Mouse (Mus musculus) cerebellum, postnatal 4 days (tissue): ENCODE data around the gene Mtmr3.

Experiments
- DNase-seq, 2 experiments: peaks; one replicate each; pipeline ENCODE4 v3.0.0; 2022; ENCODE audit warnings: low spot score in 2 of 2, mixed read lengths in 1 of 2

The Mtmr3 gene

DNA sequence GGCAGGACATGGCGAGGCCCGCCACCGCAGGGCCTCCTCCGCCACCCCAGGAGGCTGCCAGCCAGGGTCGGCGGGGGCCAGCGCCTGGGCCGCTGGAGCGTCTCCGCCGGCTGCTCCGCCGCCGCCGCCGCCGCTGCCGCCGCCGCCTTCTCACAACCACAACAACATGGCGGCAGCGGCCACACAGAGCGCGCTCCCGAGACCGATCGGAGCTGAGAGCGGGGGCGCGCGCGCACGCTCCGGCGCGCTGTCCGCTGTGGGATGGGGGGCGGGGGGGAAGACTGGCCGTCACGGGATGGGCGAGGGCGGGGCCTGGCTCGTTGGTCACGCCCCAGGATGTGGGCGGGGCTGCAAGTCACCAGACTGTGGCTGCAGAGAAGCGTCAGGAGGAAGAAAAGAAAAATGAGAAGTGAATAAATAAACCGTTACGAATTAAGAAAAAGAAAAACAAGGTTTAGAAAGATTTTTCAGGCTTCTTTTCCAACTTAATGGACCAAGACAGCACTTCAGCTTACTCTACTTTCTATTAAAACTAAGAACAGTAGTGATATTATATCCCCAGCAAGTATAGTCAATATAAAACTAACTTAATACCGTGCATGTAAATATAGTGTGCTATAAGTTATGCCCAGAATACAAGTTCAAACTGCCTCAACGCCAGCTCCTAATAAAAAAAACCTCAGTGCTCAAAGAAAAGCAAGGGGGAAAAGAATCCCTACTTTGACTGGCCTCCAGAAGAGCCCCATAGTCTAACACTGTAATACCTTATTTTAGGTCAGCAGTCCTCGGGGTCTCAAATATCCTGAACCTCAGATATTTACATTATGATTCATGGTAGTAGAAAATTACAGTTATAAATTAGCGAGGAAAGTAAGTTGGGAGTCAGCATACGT, at the start of gene Mtmr3:
TSS of gene Mtmr3 (minus strand) at position 256 of the 893 bp plus-strand sequence.
- DNase-seq, result peak; percentile 86 to 95

DNA sequence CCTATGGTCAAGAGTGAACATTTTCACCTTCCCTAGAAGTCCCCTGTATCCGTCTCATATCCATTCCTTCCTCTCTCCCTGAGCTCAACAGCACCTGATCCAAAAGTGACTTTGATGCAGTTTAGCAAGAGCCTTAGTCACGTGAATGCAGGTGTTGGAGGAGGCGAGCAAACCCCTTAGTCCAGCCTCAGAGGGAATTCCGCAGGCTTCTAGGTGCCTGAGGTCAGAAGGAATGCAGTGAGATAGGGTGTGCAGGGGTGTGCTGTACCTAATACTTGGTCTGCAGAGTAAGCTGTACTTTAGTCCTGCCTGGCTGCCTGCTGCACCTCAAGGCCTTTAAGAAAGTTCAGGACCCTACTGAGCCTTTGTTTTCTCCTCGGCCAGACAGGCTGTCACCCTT, 49.1 kb upstream of the Mtmr3 start:
- no peak for DNase-seq

- DNase-seq, result no peak
Observed at GRCm38 (mm10) chr11:4641185-4641584, 46.5 kb upstream of the Mtmr3 start.

GRCm38 (mm10) chr11:4638261-4638660, 43.6 kb upstream of the Mtmr3 start:
- DNase-seq, result no peak

DNA sequence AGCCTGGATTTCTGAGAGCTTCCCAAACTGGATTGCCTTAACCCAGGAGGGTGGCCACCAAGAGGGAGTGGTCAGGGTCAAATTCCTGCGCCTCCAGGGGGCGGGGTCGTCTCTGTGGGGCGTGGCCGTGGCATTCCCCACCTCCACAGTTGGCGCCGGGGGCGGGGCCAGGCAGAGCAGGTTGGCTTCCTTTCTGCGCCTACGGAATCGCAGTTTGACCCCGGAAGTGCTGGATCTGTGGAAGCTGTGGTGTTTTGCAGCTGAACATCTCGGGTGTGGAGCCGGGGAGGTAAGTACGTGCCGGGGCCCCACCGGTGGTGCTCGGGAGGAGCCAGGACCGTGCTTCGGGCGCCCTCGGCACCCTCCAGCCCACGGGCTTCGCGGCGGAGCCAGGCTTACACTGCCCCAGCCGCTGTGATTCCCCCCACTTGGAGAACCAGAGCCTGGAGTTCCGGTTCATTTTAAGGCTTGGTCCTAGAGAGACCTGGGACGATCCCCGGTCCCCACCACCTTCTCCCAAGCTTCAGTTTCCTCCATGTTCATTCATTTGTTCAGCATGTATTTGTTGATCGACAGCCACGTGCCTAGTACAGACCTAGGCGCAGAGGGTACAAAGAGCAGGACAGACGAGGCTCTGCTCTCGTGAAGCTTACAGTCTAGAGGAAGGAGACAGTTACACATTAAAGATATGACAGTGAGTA, 43.0 kb upstream of the Mtmr3 start, which contains the start of gene Ascc2:
TSS of gene Ascc2 (plus strand) at position 214 of the 701 bp plus-strand sequence.
- peak; percentile 75 to 83 for DNase-seq

DNA sequence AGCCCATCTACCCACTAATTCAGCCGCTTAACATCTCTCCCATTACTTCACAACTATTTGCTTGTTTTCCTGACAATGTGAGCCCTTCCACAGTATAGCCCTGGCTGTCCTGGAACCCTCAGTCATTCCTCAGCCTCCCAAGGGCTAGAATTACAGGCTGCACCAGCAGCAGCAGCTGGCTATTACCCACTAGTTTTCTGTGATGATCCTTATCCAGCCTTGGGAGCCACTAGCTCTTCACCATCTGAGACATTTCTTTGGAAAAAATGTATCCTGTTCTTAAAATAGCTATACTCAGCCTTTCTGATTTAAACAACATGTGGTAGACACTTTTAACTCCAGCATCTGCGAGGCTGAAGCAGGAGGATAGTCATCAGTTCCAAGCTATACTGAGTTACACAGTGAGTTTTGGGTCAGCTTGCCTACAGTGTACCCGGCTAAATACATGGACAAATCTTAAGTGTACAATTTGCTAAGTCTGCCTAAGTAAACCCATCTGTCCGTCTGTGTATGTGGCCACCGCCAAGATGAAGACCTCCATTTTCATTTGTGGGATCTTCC, 42.2 kb upstream of the Mtmr3 start:
- no peak for DNase-seq

DNA sequence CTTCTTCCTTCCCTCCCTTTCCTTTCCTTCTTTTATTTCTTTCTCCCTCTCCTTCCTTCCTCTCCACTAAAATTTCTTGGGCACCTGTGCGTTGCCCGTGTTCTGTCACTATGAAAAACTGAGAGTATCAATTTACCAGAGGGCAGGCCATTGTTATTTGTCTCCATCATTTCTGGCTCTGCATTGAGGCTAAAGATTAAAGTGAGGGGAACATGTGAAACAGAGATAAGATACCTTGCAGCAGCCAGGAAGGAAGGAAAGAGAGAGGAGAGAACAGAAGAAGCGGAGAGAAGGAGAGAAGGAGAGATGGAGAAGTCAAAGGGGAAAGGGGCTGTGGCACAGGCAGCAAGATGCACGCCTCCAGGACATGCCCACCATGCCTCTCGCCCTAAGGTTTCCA, 39.7 kb upstream of the Mtmr3 start:
- no peak for DNase-seq

- no peak for DNase-seq
Observed at GRCm38 (mm10) chr11:4633420-4633819, 38.8 kb upstream of the Mtmr3 start.

- DNase-seq, result no peak
Observed at GRCm38 (mm10) chr11:4629861-4630280, 35.2 kb upstream of the Mtmr3 start.

DNA sequence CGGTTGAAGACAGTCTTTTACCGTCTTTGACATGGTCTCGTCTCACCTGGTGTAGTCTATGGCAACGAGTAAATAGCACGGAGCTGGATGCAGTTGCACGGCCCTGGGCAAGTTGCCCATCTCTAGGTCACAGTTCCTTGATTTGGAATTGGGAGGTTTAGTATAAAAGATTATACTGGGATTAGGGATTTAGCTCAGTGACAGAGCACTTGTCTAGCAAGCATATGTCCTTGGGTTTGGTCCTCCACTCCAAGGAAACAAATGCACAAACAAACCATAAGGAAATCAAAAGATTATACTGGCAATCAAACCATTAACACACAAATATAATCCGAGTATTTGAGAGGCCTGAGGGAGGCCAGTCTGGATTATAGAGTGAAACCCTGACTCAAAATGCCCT, 33.0 kb upstream of the Mtmr3 start:
- no peak for DNase-seq

- no peak for DNase-seq
Observed at GRCm38 (mm10) chr11:4625931-4626330, 31.3 kb upstream of the Mtmr3 start.

GRCm38 (mm10) chr11:4622997-4623396, 28.3 kb upstream of the Mtmr3 start:
- DNase-seq, result no peak

DNA sequence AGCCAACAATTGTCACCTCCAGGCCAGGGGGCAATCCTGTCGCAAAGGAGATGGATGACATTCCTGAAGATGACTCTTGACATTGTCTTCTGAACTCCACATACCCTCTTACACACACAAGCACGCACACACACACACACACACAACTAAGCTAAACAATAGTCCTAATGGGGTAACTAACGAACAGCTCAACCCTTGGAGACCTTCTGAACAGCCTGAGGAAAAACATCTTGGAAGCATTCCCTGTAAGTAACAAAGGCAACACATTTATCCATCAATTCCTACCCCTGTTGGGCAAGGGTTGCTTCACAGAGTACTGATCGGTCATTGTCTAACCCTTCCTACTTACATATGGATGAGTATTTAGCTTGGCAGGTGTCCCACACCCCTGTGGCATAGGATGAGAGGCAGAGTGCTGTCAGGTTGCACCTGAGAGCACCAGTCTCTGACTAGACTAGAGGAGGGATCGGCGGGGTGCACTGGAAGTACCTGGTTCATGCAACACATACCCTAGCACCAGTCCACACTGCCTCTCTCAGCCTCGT, 27.9 kb upstream of the Mtmr3 start:
- DNase-seq, result no peak

DNA sequence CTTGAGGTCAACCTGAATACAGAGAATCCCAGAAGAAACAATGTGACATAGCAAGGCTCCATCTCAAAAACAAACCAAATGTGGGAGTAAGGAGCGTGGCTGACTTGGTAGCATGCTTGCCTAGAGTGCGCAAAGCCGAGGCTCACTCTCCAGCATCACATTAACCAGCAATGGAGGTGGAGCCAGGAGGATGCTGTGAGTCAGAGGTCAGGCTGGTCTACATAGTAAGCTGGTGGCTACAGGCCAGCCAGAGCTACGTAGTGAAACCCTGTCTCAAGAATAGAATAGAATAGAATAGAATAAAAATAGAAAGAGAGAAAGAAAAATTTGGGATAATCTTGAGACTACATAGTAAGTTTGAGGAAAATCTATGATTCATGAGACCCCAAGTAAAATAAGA, 27.2 kb upstream of the Mtmr3 start:
- no peak for DNase-seq

- DNase-seq, result no peak
Observed at GRCm38 (mm10) chr11:4620501-4621108, 25.9 kb upstream of the Mtmr3 start.

GRCm38 (mm10) chr11:4620017-4620485, 25.4 kb upstream of the Mtmr3 start, which contains the start of gene Gm11032:
Gm11032 (plus strand) TSS chr11:4620067.
- no peak for DNase-seq

GRCm38 (mm10) chr11:4611904-4612303, 17.2 kb upstream of the Mtmr3 start:
- DNase-seq, result no peak

DNA sequence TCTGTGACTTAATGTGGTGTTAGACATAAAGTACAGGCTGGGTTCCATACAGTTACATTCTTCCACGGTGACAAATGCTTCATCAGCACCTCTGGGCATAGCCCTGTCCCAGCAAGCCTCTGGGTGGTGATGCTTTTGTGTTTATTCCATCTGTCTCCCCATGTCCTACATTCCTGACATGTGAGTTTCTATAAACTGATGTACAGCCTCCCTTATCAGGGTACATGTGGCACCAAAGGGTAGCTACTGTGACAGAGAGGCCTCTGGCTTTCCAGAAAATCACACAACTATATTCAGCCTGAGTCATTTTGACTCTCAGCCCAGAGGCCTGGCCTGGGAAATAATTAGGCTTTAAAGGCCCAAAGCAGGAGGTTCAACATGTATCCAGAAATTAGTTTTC, 11.9 kb upstream of the Mtmr3 start:
- DNase-seq, result no peak

GRCm38 (mm10) chr11:4605414-4605813, 10.8 kb upstream of the Mtmr3 start:
- DNase-seq, result no peak

- DNase-seq, result no peak
Observed at GRCm38 (mm10) chr11:4604441-4604840, 9.8 kb upstream of the Mtmr3 start.

DNA sequence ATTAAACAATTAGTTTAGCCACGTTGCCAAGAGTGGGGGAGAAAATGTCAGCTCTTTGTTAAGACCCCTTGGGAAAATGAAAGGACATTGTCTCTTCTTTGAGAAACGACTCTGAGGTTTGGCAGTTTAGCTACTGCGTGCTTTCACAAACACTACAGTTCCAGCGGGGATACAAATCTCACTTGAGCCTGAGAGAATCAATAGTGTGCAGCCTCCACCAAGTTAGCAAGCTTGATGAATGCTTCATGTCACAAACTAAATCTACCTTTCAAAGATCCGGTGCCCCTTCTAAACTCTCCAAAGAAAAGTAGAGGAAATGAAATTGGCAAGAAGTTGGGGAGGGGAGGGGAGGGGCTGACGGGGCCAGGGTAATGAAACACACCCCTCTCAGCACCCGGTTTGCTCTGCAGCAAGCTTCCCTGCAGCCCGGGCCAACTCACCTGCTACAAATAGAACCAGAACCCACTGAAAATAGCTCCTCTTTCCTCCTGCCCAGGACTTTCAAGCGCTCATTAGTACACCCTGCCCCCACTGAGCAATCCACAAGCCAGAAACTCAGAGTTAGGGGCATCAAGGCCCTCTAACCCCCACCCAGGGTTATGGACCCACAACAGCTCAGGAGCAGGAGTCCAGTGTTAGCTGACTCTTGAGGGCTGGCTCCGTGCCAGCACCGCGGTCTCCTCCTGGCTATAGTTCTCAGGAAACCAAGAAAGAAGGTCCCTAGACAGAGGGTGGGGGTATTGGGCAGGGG, 8.2 kb upstream of the Mtmr3 start:
- DNase-seq, result no peak
